Mouse (Mus musculus) bone marrow, adult 2 months (tissue): ENCODE results near the gene Kdf1.
A peak's percentile ranks its signal among the peaks of the same experiment; 100 is the strongest.

ENCODE experiments used
- CTCF ChIP-seq: fragments of 200-500 bp; IDR thresholded peaks from 2 replicates; pipeline ENCODE4 v1.5.1; 2011; ENCODE audit warnings: low read length, control low read depth; ENCODE audit not compliant: control insufficient read depth, insufficient read depth
- POLR2A ChIP-seq: fragments of 200-500 bp; IDR thresholded peaks from 2 replicates; pipeline ENCODE4 v1.6.1; 2011; ENCODE audit warnings: low read depth, mild to moderate bottlenecking, control low read depth, low read length, borderline replicate concordance; ENCODE audit not compliant: control insufficient read depth

DNA sequence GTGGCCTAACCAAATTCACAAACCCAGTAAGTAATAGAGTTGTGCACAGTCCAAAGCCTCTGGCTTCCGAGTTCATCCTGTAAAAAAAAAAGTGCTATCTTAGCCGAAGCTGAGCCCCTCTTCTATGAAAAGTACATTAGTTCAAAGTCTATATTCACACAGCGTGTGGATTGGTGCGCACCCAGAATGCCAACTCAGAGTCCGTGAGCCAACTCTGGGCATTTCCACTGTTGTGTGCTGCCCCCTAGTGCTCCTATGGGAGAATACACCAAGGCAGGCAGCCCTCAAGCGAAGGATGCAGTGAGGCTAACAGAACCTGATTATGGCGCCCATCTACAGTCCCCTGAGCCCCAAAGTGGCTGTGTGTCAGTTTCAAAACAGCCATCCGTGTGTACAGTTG is 5.8 kb upstream of the Kdf1 start:
- no peak for TF ChIP-seq POLR2A
- peak; percentile 88 for TF ChIP-seq CTCF
